Mouse (Mus musculus) 3T3-L1 (cell line): ENCODE measurements at regions not wholly inside any gene's neighbourhood (a gene's known extent, or its start where the extent isn't known, plus 50 kb on each side); places are given as distances from the start of the nearest gene placed in this dataset.

ENCODE experiments used
- DNase-seq: peaks from one replicate; pipeline ENCODE4 v3.0.0-alpha.2; 2015; ENCODE audit warnings: low read depth, low spot score

GRCm38 (mm10) chr14:92081080-92081479 lies 1809.4 kb downstream of the Pcdh9 start:
- peak; percentile 76 for DNase-seq
